Mouse (Mus musculus) kidney, postnatal 14 days (tissue): ENCODE data around the gene Ctns.

Experiments used
- DNase-seq: peaks from one replicate; pipeline ENCODE4 v3.0.0; 2022; ENCODE audit warnings: mixed read lengths

Gene Ctns

DNA sequence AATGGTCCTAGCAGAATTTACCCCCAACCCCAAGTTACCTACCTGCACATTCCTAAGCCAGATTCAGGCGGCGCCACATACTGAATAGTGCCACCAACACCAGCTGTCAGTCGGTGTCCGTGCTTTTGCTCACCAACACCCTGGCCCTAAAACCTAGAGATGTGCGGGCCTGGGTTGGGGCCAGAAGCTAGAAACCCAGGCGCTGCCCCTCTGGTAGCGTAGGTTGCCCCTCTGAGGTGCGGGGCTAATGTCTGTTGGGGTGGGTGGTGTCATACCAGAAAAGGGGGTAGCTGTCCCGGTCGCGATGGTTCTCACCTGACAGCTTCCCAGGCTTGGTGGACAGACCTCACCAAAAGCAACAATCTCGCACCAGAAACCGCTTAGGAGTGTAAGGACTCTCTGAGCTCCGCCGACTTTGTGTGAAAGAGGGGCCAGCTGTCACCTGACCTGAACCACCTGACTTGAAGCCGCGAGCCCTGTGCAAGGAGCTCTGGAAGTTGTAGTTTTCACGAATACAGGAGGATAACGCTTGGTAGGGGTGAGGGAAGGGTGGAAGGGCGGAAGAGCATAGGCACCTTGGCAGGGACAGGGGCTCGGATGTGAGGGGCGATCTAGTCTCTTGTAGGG is at the start of gene Ctns:
TSS of gene Ctns (minus strand) at position 440 of the 627 bp plus-strand sequence.
- DNase-seq: peak; percentile 91

DNA sequence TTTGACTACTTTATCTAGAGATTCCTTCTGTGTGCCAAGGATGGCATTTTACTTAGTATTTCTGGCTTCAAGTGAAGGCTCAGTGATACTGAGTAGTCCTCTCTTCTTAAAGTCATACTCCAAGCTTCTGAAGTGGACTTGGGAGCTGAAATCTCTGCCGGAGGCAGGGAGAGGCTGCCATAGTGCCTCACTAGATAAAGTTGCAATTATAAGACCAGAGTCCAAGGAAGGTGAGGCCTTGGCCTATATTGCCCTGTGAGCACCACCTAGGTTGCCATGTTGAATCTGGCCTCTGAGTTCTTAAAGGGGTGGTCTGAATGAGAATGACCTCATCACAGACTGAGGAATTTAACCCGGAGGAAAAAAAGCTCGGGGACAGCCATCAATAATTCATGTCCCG is 43.9 kb upstream of the Ctns start:
- DNase-seq: no peak

DNA sequence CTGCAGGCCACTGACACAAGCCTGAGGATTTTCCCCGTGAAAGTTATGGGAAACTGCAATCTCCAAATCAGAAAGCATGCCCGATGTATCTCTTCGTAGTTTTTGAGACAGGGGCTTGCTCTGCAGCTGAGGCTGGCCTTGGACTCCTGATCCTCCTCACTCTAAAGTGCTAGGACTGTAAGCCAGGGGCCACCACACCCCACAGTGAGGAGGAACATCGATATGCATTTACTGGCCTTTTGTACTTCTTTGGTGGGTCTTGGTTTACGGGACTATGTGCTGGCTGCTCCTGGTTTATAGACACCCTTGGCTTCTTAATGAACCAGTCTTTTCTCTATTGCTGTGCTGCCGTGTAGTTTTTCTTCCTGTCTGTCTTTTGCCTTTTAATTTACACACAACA is 43.4 kb upstream of the Ctns start:
- no peak for DNase-seq

DNA sequence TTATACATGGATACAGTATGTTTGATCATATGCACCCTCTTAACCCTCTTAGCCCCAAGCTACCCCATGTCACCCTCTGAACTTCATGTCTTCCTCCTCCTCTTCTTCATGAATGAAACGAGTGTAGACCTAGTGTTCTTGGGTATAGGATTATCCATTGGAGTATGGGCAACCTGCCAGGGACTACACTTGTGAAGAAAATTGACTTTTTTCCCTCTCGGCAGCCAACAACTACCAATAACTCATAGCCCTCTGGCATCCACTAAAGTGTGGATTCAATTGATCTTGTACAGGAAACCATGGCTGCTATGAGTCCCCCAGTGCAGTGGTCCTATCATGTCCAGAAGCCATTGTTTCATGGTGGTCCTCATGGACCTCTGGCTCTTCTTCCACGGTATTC is 37.9 kb upstream of the Ctns start:
- DNase-seq: no peak

DNA sequence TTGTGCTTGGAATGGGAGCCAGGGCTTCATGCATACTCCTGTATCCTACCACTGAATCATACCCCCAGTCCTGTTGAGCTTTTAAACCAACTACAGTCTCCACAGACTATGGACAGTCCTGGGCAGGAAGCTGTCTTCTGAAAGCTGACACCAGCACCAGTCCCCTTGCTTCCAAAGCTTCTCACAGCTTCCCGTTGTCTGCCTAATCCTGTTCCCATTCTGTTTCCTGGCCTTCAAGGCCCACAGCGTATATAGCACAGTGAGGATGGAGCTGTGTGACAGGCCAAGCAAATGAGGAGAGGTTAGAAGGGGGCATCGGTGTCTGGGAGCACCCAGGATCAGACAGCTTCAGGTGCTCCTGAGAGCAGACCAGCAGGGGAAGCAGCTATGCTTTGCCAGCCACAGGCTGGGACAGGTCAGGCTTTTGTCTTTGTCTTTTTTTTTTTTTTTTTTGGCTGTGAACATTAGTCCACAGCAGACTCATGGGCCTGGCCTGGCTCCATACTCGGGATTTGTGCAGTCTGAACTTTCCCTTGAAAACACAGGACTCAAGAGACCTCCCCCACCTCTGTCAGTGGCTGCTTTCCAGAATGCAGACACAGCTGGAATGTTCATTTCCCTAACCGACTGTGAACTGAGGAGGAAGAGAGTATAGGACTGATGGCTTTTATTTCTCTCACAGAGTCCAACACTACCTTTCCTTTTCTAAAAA is 37.3 kb upstream of the Ctns start:
- DNase-seq: peak; percentile 78

DNA sequence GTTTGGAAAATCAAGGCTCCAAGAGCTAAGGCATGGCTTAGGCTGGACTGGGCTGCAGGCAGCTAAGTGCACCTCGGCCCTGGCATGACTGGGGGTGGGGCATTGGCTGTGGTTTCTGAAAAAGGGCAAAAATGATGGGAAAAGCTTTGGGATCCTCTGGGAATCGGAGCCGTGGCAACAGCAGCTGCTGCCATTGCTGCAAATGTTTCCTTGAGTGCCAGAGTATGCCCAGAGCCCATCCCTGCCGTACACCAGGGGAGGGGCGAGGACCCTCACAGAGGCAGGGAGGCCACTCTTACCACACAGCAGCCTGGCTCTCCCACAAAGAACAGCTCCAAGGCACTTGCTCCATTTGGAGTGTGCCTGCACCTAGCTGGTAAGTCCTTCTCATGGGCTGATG is 35.1 kb upstream of the Ctns start, which contains the start of gene Trpv1:
TSS of gene Trpv1 (plus strand) at position 301 of the 400 bp plus-strand sequence.
- DNase-seq: no peak

DNA sequence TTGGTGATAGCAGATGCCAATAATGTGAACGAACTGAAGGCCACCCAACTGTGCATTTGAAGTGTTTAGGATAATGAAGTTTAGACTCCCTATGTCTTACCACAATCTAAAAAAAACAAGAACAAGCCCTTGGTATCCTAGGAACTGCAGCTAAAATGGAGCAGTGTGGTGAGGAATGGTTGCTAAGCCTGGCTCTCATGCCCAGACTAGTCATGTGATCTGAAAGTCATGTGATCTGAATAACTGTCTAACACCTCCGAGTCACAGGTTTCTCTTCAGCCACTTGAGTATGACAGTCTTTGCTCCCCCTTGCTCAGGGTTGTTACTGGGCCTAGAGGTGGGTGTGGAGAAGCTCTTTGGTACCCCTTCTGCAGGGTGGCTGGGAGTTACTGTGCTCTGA is 33.7 kb upstream of the Ctns start:
- DNase-seq: no peak

DNA sequence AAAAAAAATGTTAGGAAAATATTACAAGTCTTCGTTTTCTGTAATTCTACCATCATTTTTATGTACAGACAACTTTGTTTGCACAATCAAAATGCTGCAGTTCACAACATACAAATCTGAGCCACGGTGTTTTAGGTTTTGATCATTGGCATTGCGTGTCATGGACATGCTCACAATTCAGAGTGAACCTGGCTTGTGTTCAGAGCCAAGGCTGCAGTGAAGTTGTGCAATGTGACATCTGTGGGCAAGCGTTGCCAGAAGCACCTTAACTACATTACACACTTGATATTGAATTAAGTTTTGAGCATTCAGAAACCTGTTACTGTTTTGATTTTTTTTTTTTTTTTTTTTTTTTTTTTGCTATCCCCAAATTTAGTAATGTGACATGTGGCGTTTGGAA is 31.2 kb upstream of the Ctns start:
- DNase-seq: no peak

DNA sequence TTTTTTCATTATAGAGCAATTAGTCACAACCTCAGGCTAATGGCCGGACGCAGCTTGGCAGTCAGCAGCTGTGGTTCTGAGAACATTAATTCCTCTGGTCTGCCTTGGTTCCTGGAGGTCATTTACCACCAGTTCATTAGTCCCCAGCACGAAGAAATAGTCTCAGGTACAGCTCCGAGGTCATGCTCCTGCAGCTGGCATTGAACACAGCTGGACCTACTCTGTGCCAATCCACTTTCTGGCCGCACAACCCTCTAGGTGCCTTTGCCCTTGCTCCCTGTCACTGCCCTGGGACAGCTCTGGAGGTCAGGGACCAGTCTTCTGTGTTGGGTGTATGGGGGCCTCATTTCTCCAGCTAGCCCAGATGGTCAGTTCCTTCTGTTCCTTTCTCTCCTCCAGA is 30.0 kb upstream of the Ctns start:
- DNase-seq: no peak

DNA sequence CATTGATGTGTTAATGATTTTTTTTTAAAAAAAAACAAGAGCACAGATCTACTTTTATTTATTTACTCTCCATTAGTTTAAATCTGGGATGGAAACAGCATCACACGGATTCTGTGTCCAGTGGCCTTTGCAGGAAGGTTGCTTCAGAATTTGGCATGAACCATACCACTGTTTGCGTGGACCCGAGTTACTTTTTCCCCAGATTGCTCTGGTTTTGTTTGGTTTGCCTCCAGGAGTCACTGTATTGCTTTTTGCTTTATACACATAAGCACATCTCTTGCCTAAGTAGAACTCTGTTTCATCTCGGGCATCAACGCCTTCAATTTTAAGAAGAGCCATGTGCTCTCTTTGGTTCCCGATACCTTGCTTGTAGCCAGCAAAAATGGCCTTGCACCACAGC is 27.0 kb upstream of the Ctns start:
- DNase-seq: no peak

DNA sequence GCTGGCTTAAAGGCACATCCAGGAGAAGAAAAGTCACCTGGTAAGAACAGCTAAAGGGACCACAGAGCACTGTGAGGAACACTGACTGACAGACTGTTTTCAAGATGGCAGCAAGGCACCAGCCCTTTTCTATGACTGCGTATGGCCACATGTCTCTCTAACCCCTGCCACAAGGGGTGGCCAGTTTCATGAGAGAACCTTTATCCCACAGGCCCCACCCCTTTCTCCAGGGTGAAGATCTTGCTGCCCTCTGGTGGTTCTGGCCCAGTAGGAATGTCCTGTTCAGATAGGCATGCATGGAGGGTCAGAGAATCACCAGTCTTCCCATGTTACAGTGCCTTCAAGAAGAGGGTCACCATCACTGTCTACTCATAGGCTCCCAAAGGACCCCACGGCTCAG is 25.1 kb upstream of the Ctns start:
- peak; percentile 28 for DNase-seq

DNA sequence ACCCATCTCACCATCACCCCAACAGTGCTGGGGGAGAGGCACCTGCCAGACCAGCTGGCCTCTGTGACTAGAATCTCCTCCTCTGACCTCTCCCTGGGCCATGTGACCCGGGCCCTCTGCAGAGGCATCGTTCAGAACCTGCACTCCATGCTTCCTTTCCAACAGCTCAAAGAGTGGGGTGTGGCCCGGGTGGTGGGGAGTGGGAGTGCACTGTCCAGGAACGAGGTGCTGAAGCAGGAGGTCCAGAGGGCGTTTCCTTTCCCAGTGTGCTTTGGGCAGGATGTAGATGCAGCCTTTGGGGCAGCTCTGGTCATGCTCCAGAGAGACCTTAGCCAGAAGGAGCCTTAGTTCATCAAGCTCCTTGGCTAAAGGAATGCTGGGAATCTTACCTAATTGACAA is 24.0 kb upstream of the Ctns start:
- no peak for DNase-seq

DNA sequence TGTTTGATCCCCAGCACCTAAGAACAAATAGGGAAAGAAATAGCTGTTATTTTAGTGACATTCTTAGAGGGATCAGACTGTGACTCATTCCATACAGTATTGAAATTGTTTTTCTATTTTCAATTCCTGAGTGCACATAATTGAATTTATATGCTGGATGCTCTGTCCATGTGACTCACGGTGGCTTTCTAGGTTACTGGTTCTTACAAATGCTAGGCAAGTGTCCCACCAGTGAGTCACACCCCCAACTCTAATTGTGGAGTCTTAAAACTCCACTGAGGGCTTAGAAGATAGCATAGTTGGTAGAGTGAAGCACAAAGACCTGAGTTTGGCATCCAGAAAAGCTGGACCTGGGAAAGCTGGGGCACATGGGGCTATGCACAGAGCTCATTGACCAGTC is 21.8 kb upstream of the Ctns start:
- DNase-seq: no peak

DNA sequence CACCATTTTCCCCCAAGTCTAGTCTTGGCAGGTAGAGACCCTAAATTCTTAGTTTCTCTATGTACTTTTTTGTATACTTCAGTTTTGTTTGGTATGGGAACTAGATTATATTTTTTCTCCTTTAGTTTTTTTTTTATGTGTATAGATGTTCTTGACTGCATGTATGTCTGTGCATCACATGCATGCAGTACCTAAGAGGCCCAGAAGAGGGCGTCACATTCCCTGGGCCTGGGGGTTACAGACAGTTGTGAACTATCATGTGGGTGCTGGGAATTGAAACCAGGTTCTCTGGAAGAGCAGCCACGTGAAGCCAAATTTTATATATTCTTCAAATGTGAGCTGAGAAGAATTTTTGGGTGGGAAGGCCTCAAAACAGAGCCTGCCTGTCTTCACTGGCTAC is 20.8 kb upstream of the Ctns start:
- DNase-seq: no peak

DNA sequence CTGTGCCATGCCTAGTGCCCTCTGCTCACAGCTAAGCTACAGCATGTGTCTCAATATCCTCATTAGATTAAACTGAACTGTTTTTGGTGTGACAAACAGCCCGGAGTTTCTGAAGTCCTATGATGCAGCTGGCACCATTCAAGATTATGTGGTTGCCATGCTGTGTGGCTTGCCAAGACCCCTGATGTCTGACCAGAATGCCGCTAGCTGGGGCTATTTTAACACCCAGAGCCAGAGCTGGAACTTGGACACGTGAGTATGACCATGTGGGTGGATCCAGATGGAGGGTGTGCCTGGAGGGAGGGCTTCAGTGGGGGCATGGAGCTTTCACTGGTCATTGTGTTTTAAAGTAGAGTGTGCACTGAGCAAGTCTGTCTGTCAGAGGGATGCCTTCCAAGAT is 15.1 kb upstream of the Ctns start:
- no peak for DNase-seq

DNA sequence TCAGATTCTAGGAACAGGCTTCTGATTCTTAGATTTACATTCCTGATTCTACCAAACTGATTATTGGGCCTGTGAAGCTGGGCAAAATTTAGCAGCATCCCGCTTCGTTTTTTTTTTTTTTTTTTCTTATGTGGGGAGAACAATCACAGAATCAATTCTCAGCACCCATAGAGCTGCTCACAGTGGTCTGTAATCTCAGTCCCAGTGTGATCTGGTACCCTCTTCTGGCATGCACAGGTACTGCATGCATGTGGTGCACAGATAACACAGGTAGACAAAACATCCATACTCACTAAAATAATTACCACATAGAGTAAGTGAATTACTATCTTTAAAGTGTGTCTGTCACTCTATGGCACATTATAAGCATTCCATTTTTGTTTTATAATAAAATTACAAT is 8.8 kb upstream of the Ctns start:
- no peak for DNase-seq

DNA sequence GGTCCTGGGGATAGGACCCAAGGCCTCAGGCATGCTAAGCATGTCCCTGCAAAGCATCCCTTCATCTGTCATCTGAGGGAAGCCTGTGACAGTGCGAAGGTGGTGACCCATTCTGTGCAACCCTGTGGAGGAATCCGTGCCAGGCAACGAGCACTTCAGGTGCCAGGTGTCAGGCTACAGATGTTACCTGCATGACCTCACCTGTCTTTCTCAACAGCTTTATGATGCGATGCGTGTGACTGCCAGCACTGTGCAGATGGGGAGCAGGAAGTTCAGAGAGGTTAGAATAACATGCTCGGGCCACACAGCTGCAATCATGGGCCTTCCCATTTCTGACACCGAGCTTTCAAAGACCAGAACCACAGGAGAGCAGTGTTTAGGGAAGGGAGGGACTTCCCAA is 6.4 kb upstream of the Ctns start:
- DNase-seq: no peak

DNA sequence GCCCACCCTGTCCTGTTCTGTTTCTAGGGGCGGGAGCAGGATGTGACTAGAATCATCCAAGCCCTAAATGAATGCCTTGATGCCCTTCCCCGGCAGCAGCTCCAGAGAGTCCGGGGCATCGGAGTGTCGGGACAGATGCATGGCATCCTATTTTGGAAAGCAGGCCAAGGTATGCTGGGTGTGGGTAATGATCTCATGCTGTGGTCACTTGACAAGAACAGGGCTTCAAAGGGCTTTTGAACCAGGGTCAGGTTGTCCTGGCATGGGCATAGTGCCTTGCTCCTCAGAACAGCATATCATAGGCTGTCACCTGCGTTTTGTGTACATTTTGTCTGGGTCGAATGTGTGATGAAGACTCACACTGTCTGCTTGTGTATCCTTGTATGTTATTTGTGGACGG is 5.1 kb upstream of the Ctns start:
- no peak for DNase-seq

DNA sequence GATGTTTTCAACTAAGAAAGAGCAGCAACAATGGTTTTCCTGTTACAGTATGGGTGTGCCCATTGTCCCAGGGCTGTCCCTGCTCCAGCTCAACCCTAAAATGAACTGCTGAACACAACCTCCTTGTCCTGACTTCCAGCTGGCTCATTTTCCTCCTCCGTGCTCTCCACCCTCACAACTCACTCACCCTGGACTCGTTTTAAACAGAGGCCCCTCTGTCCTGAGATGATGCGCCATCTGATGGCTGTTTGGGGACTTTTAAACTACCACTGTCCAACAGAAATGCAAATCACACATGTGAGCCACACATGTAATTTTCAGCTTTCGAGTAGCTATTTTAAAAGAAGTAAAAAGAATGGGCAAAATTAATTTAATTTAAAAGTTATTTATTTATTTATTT is 2.8 kb upstream of the Ctns start:
- no peak for DNase-seq

DNA sequence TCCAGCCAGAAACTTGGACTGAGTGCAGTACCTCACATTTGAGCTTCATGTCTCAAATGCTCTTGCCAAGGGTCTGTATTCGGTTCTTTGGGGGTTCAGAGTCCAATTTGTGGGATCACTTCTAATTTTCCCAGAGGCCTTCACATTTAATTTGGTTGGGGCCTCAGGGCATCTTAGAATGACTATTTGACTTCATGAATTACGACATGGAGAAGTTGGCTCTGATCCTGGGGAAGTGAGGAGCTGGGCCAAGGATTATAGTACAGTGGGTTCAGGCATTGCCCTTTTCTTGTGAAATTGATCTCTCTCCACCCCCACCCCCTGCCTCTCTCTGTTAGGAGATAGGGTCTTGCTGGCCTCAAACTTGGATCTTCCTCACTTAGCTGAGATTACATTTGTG is 2.2 kb upstream of the Ctns start:
- no peak for DNase-seq

DNA sequence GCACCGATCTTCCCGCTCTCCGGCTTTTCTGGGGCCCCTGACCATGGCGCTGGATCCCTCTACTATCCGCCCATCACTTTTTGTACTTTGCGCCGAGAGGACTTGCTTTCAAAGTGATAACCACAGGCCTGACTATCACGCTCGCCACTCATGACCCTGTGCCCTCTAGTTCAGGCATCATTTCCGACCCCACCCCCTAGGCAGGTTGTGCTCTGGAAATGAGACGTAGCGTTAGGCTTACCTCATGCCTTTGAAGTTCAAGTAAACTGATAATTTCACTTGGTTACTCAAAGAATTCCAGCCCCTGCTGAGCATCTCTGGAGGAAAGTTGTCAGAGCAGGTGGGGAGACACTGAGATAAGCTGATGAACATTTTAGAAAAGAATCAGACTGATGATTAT is 1.0 kb upstream of the Ctns start:
- peak; percentile 29 for DNase-seq

DNA sequence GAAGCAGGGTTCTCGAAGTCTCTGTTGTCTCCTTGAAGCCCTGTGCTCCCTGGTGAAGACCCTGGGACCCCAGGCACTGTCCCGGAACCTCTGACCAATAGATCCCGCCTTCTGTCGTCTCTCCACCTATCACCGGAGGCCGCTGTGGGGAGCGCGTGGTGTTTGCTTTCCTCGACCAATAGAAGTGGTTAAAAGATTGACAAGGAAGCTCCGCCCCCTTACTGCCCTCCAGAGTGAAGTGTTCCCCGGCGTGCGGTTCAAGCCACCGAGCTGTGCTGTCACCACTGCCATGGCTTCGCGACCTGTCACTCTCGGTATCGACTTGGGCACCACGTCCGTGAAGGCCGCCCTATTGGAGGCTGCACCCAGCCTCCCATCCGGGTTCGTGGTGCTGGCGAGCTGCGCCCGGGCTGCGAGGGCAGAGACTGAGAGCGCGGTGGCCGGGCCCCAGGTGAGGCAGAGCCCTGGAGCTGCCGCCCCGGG is 429 bp upstream of the Ctns start, which contains the start of gene Shpk:
TSS of gene Shpk (plus strand) at position 231 of the 483 bp plus-strand sequence.
- DNase-seq: peak; percentile 96

DNA sequence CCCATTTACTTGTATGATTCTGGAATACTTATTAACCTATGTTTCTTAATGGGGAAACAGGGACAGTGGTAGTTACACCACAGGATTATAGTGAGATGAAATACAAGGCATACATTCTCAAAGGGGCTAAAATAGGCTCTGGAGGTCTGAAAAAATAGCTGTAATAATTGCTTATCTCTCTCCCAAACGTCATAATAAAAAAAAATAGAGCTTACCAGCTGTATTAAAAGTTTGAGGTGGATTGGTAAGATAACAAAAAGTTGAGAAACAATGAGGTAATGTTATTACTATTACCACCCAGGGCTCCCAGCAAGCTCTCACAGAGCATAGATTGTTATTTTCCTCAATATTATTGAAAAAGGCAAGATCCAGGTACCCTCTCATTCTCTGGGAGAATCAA is 652 bp downstream of the Ctns start:
- no peak for DNase-seq

DNA sequence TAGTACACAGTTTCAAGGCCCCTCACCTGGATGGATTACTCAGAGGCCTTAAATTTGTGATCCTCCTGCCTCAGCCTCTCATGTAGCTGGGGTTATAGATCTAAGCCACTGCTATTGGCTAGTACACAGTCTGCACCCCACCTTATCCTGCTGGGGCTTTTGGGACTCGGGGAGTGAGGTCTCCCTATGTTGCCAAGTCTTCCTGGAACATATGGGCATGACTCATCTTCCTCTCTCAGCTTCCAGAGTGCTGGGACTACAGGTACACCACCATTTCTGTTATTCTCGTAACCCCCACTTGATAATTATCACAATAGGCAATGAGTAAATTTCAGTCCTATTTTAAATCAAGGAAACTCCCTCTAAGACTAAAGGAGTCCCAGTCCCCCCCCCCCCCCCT is 4.4 kb downstream of the Ctns start:
- no peak for DNase-seq

DNA sequence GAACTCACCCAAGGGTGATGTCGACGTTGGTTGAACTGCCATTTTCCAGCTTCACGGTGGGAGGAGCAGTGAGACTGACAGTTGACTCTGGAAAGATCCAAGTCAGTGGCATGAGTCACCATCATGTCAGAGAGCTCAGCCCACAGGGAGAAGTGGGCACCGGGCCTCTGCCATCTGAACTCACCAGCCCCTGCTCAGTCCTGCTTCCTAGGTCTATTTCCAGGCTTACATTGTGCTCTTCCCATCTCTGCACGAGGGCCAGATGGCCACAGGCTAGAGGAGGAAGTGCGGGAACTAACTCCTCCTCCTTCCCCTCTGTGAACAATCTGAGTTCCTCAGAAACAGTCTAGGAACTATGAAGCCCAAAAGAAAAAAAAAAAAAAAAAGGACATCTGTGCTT is 5.8 kb downstream of the Ctns start:
- no peak for DNase-seq
